Mouse (Mus musculus): ENCODE results near the gene 2010111I01Rik. TPM values are rescaled to one million over a fixed set of nuclear protein-coding genes. Genes with fewer than 3 reads are reported as not detected.

The 2010111I01Rik gene
- polyA plus RNA-seq, 1 experiment = 22.5 TPM

DNA sequence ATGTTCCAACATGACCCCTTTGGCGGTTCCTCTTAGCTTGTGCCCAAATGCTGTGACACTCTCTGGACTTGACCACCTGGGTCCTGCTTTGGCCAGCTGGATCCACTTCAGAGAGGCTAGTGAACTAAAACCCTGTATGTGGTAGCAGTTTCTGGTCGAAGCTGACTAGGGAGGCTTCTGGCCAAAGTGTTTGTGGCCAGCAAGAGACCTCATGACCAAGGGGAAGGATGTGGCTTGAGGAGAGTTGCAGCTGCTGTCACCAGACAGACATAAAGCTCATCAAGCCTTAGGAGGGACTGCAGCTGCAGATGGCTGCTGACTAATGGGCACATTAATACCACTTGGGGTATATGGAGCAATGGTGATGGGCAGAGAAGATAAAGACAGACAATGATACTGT is 143.9 kb downstream of the 2010111I01Rik start:
- H3K27me3 ChIP-seq (ENCODE audit: control insufficient read depth, insufficient read depth, low read length) = no peaks in the 10 kb centered on the region
- H3K27ac ChIP-seq (ENCODE audit: insufficient read depth, low read length) = no peak overlapping the region
- H3K4me3 ChIP-seq (ENCODE audit: extremely low read depth, insufficient read depth, insufficient read length) = no peak overlapping the region
- no peak for TF ChIP-seq CTCF (IDR thresholded peaks at IDR 0.05; ENCODE audit: extremely low read depth, insufficient read depth, insufficient read length, insufficient replicate concordance)
- TF ChIP-seq POLR2A (IDR thresholded peaks at IDR 0.05; ENCODE audit: low read depth, low read length) = no peak
- no peak for DNase-seq (ENCODE audit: low read depth in 1 of 2, low spot score in 2 of 2)
- WGBS = 22% methylated on average over 2 of the region's 2 CpGs
- no peaks in the 10 kb centered on the region for H3K4me1 ChIP-seq (ENCODE audit: control insufficient read depth, insufficient read depth, insufficient read length)
- H3K36me3 ChIP-seq (ENCODE audit: control insufficient read depth, insufficient read depth, low read length) = no peaks in the 10 kb centered on the region

DNA sequence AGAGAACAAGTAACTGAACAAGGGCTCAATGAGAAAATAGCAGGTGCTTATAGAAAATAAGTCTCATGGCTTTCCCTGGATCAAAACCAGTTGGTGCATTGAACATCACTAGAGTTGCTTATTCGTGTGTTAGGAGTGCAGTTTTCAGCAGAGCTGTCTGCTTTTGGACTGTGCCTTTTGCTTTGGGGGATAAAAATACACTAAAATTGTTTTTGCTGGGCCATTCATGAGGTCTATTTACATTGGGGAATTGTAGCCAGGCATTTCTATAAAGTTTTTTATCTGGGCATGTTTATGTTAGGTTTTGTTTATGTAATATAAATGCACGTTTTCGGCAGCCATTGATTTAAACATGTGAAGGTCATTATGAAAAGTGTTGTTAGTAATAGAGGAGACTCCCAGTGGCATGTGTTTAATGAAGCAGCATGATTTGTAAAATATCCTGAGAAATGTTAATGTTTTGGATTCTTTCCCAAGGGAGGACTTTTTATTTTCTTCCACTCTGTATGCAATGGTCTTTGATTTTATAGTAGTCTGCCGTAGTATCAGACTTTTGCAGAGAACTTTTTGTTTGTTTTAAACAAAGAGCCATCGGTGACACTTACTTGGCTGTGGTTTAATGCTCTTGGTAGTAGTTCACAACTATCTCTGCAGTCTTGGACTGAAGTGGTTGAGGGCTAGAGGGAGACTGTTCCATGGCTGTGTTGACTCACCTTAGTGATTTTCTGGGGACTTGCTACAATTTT is 146.8 kb downstream of the 2010111I01Rik start:
- TF ChIP-seq CTCF (IDR thresholded peaks at IDR 0.05; ENCODE audit: extremely low read depth, insufficient read depth, insufficient read length, insufficient replicate concordance) (no peak), POLR2A (IDR thresholded peaks at IDR 0.05; ENCODE audit: low read depth, low read length) (no peak)
- no peak overlapping the region for H3K4me3 ChIP-seq (ENCODE audit: extremely low read depth, insufficient read depth, insufficient read length)
- H3K36me3 ChIP-seq (ENCODE audit: control insufficient read depth, insufficient read depth, low read length) = no peaks in the 10 kb centered on the region
- H3K4me1 ChIP-seq (ENCODE audit: control insufficient read depth, insufficient read depth, insufficient read length) = no peaks in the 10 kb centered on the region
- WGBS = 76% methylated on average over 5 of the region's 5 CpGs
- no peak overlapping the region for H3K27ac ChIP-seq (ENCODE audit: insufficient read depth, low read length)
- H3K27me3 ChIP-seq (ENCODE audit: control insufficient read depth, insufficient read depth, low read length) = no peaks in the 10 kb centered on the region
- no peak for DNase-seq (ENCODE audit: low read depth in 1 of 2, low spot score in 2 of 2)

DNA sequence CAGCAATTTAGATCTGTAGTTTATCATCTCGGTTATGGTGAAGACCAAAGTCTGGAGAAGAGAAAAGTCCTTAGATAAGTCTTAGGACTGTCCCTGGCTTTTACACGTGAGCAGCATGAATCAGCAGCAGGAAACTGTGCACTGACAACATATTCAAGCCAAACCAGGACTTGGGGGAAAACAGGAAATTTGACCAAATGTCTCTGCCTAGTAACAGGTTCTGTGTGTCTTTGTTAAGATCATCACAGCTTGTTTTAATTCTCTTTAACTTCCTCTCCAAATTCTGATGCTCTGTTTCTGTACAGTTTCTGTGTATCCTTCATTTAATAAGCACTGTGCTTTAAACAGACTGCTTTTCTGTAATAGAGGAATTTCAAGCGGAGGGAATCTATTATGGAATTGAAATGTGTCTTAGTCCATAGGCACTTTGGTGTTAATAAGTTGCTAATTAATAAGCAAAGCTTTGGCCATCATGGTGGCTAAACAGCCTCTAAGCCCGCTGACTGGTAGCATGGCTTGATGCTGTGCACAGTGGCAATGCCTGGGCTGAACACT is 147.4 kb downstream of the 2010111I01Rik start:
- 51% methylated on average over 4 of the region's 4 CpGs for WGBS
- Histone ChIP-seq H3K27me3 (ENCODE audit: control insufficient read depth, insufficient read depth, low read length) (no peaks in the 10 kb centered on the region), H3K36me3 (ENCODE audit: control insufficient read depth, insufficient read depth, low read length) (no peaks in the 10 kb centered on the region), H3K4me3 (ENCODE audit: extremely low read depth, insufficient read depth, insufficient read length) (no peak overlapping the region), H3K27ac (ENCODE audit: insufficient read depth, low read length) (no peak overlapping the region), H3K4me1 (ENCODE audit: control insufficient read depth, insufficient read depth, insufficient read length) (no peaks in the 10 kb centered on the region)
- no peak for DNase-seq (ENCODE audit: low read depth in 1 of 2, low spot score in 2 of 2)
- TF ChIP-seq POLR2A (IDR thresholded peaks at IDR 0.05; ENCODE audit: low read depth, low read length) (no peak), CTCF (IDR thresholded peaks at IDR 0.05; ENCODE audit: extremely low read depth, insufficient read depth, insufficient read length, insufficient replicate concordance) (no peak)

DNA sequence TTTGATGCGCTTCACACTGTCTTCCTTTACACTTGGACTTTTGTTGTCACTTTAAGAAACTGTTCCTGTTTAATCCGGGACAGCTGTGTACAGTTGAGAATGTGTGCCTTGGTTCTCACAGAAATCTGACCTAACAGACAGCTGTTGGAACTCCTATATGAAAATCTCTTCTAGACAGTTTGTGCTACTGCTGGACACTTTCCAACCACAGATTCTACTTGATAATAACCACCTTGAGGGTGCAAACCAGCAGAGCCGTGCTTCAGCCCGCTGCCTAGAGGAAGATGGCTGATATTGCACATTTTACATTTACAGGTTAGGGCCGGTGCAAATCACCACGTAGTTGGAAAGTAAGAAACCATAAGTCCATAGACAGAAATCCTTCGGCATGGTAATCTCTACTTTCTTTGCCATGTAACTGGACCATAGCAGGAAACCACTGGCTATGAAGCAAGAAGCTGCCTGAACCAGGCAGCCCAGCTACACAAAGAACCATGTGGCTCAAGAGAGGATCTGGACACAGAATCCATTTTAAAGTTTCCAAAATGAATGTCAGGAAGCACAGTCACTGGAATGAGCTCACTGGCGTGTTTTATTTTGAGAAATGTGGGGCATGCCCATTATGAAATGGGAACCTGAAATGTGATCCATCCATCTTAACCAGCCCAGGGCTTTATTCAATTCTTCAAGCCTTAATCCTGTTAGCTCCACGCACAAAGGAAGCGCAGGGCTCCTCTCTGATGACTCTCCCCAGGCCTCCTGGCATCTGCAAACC is 148.1 kb downstream of the 2010111I01Rik start:
- Histone ChIP-seq H3K4me1 (ENCODE audit: control insufficient read depth, insufficient read depth, insufficient read length) (no peaks in the 10 kb centered on the region), H3K4me3 (ENCODE audit: extremely low read depth, insufficient read depth, insufficient read length) (no peak overlapping the region), H3K27me3 (ENCODE audit: control insufficient read depth, insufficient read depth, low read length) (no peaks in the 10 kb centered on the region), H3K27ac (ENCODE audit: insufficient read depth, low read length) (no peak overlapping the region), H3K36me3 (ENCODE audit: control insufficient read depth, insufficient read depth, low read length) (no peaks in the 10 kb centered on the region)
- WGBS = 56% methylated on average over 10 of the region's 10 CpGs
- TF ChIP-seq CTCF (IDR thresholded peaks at IDR 0.05; ENCODE audit: extremely low read depth, insufficient read depth, insufficient read length, insufficient replicate concordance) = no peak
- TF ChIP-seq POLR2A (IDR thresholded peaks at IDR 0.05; ENCODE audit: low read depth, low read length) = no peak
- no peak for DNase-seq (ENCODE audit: low read depth in 1 of 2, low spot score in 2 of 2)

DNA sequence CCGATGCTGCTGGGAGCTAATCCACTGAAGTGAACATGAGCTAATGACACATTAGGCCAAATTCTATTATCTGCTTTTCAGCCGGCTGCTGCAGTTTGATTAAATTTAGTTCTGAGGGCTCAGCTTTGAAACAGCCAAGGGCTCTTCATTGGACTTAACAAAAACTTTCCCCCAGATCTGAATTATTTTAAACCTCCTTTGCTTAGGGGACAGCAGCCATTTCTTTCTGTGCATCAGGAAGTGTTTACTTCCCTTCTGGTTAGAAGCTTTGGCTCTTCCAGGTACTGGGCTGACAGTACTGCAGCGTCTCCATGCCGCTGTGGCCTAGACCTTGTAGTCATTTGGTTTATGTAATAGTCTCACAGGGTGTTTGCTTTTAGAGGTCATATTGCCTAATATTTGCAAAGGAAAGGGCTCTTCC is 149.2 kb downstream of the 2010111I01Rik start:
- WGBS = 62% methylated on average over 4 of the region's 4 CpGs
- Histone ChIP-seq H3K27me3 (ENCODE audit: control insufficient read depth, insufficient read depth, low read length) (no peaks in the 10 kb centered on the region), H3K36me3 (ENCODE audit: control insufficient read depth, insufficient read depth, low read length) (no peaks in the 10 kb centered on the region), H3K27ac (ENCODE audit: insufficient read depth, low read length) (no peak overlapping the region), H3K4me1 (ENCODE audit: control insufficient read depth, insufficient read depth, insufficient read length) (no peaks in the 10 kb centered on the region), H3K4me3 (ENCODE audit: extremely low read depth, insufficient read depth, insufficient read length) (no peak overlapping the region)
- TF ChIP-seq POLR2A (IDR thresholded peaks at IDR 0.05; ENCODE audit: low read depth, low read length) = no peak
- DNase-seq (ENCODE audit: low read depth in 1 of 2, low spot score in 2 of 2) = no peak

DNA sequence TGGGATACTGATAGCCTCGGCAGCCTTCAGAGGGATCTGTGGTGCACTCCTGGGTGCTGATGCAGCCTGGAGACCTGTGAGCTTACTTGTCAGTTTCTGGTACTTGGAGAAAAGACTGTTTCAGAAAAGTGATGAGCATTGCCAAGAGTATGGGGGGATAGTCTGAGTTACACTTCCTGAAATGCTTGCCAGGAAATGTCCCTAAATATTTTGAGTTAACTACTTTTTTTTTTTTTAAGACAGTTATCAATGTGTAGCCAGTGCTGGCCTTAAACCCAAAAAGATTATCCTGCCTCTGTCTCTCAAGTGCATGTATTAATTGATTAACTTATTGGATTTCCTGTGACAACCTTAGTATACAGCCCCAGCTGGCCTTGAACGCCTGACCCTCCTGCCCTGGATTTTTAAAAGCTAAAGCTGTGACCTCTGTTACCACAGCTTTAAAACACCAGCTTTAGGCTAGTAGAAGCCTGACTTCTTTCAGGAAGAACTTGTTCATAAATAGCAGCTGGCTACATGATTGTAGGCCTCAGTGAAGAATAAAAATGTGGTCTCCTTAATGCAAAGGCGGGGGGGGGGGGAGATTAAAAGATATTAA is 150.6 kb downstream of the 2010111I01Rik start:
- Histone ChIP-seq H3K4me1 (ENCODE audit: control insufficient read depth, insufficient read depth, insufficient read length) (no peaks in the 10 kb centered on the region), H3K27ac (ENCODE audit: insufficient read depth, low read length) (no peak overlapping the region), H3K27me3 (ENCODE audit: control insufficient read depth, insufficient read depth, low read length) (no peaks in the 10 kb centered on the region), H3K36me3 (ENCODE audit: control insufficient read depth, insufficient read depth, low read length) (no peaks in the 10 kb centered on the region), H3K4me3 (ENCODE audit: extremely low read depth, insufficient read depth, insufficient read length) (no peak overlapping the region)
- 79% methylated on average over 3 of the region's 3 CpGs for WGBS
- DNase-seq (ENCODE audit: low read depth in 1 of 2, low spot score in 2 of 2) = no peak
- TF ChIP-seq CTCF (IDR thresholded peaks at IDR 0.05; ENCODE audit: extremely low read depth, insufficient read depth, insufficient read length, insufficient replicate concordance) (no peak), POLR2A (IDR thresholded peaks at IDR 0.05; ENCODE audit: low read depth, low read length) (no peak)
